Mouse (Mus musculus) MEL (cell line): ENCODE results near the gene BC037034. TPM values are rescaled to one million over a fixed set of nuclear protein-coding genes. Genes with fewer than 3 reads are reported as not detected.

Source experiments
- DNase-seq: peaks from one replicate; pipeline ENCODE4 v3.0.0; 2011; ENCODE audit warnings: low read depth, low spot score
- H3K27ac ChIP-seq: 2 replicates; pipeline ENCODE4 v1.5.1; 2012; ENCODE audit warnings: low read depth, mild to moderate bottlenecking, control low read depth, low read length, moderate library complexity; ENCODE audit not compliant: control insufficient read depth
- H3K27me3 ChIP-seq, 2 experiments: fragments of 150-350 bp in 1 of 2; sonication (generic) in 1 of 2; 2 replicates each; pipeline ENCODE4 v1.6.1; 2012; ENCODE audit warnings: low read length in 2 of 2, mild to moderate bottlenecking in 2 of 2, improper control_type of control experiment in 1 of 2, moderate library complexity in 1 of 2; ENCODE audit not compliant: insufficient read depth in 2 of 2, control insufficient read depth in 1 of 2
- H3K36me3 ChIP-seq, 2 experiments: 2 replicates each; pipeline ENCODE4 v1.6.1; 2012 to 2014; ENCODE audit warnings: low read length in 2 of 2, improper control_type of control experiment in 1 of 2, inconsistent platforms in 1 of 2, mild to moderate bottlenecking in 1 of 2; ENCODE audit not compliant: insufficient read depth in 2 of 2, control insufficient read depth in 1 of 2
- H3K4me1 ChIP-seq, 2 experiments: fragments of 150-350 bp in 1 of 2; sonication (generic) in 1 of 2; 2 replicates each; pipeline ENCODE4 v1.6.1; 2012; ENCODE audit warnings: low read length in 2 of 2, improper control_type of control experiment in 1 of 2, mild to moderate bottlenecking in 1 of 2; ENCODE audit not compliant: insufficient read depth in 2 of 2, control insufficient read depth in 1 of 2
- H3K4me3 ChIP-seq, 2 experiments: fragments of 150-350 bp in 1 of 2; sonication (generic) in 1 of 2; 2 replicates each; pipeline ENCODE4 v1.5.1; 2012; ENCODE audit warnings: low read depth in 2 of 2, low read length in 2 of 2, mild to moderate bottlenecking in 2 of 2, moderate library complexity in 2 of 2, control low read depth in 1 of 2, improper control_type of control experiment in 1 of 2; ENCODE audit not compliant: control insufficient read depth in 1 of 2, insufficient read depth in 1 of 2
- H3K79me2 ChIP-seq: 2 replicates; pipeline ENCODE4 v1.6.1; 2012; ENCODE audit warnings: mild to moderate bottlenecking, low read length, moderate library complexity; ENCODE audit not compliant: control insufficient read depth, poor library complexity, insufficient read depth
- H3K9ac ChIP-seq: 2 replicates; pipeline ENCODE4 v1.6.1; 2012; ENCODE audit warnings: low read depth, mild to moderate bottlenecking, control low read depth, low read length, moderate library complexity; ENCODE audit not compliant: control insufficient read depth, poor library complexity, severe bottlenecking
- H3K9me3 ChIP-seq: fragments of 150-350 bp; sonication (generic); replicated peaks from 2 replicates; pipeline ENCODE4 v1.6.1; 2012; ENCODE audit warnings: mild to moderate bottlenecking, low read length, improper control_type of control experiment, moderate library complexity; ENCODE audit not compliant: insufficient read depth
- BHLHE40 ChIP-seq: IDR thresholded peaks from 2 replicates; pipeline ENCODE4 v1.6.1; 2012; ENCODE audit warnings: low read depth, mild to moderate bottlenecking, inconsistent platforms, low read length, improper control_type of control experiment, borderline replicate concordance
- CHD1 ChIP-seq: IDR thresholded peaks from 2 replicates; pipeline ENCODE4 v1.6.1; 2012; ENCODE audit warnings: low read depth, mild to moderate bottlenecking, inconsistent platforms, low read length, improper control_type of control experiment
- CHD2 ChIP-seq: IDR thresholded peaks from 2 replicates; pipeline ENCODE4 v1.6.1; 2011; ENCODE audit warnings: low read length, improper control_type of control experiment
- ELF1 ChIP-seq: IDR thresholded peaks from 2 replicates; pipeline ENCODE4 v1.6.1; 2014; ENCODE audit warnings: low read depth, mild to moderate bottlenecking, inconsistent platforms, low read length, improper control_type of control experiment, moderate library complexity
- EP300 ChIP-seq, 2 experiments: IDR thresholded peaks; 2 replicates each; pipeline ENCODE4 v1.6.1; 2011; ENCODE audit warnings: improper control_type of control experiment in 2 of 2, low read length in 2 of 2, low read depth in 1 of 2, mild to moderate bottlenecking in 1 of 2
- ETS1 ChIP-seq: IDR thresholded peaks from 2 replicates; pipeline ENCODE4 v1.6.1; 2012; ENCODE audit warnings: low read depth, mild to moderate bottlenecking, inconsistent platforms, low read length, improper control_type of control experiment, moderate library complexity
- GABPA ChIP-seq: IDR thresholded peaks from 2 replicates; pipeline ENCODE4 v1.6.1; 2012; ENCODE audit warnings: low read depth, mild to moderate bottlenecking, inconsistent platforms, low read length, improper control_type of control experiment, moderate library complexity
- GATA1 ChIP-seq: IDR thresholded peaks from 2 replicates; pipeline ENCODE4 v1.6.1; 2011; ENCODE audit warnings: low read depth, low read length, improper control_type of control experiment
- JUND ChIP-seq: IDR thresholded peaks from 2 replicates; pipeline ENCODE4 v1.6.1; 2011; ENCODE audit warnings: low read depth, mild to moderate bottlenecking, improper control_type of control experiment, low read length
- KAT2A ChIP-seq: conservative IDR thresholded peaks from 2 replicates; pipeline ENCODE4 v1.6.1; 2012; ENCODE audit warnings: low read depth, low read length, improper control_type of control experiment, inconsistent platforms
- MAX ChIP-seq: IDR thresholded peaks from 2 replicates; pipeline ENCODE4 v1.6.1; 2011; ENCODE audit warnings: low read length, improper control_type of control experiment
- MEF2A ChIP-seq: IDR thresholded peaks from 2 replicates; pipeline ENCODE4 v1.6.1; 2014; ENCODE audit warnings: low read depth, mild to moderate bottlenecking, inconsistent platforms, low read length, improper control_type of control experiment; ENCODE audit not compliant: poor library complexity, insufficient replicate concordance, severe bottlenecking; ENCODE audit errors: extremely low read depth
- MXI1 ChIP-seq: IDR thresholded peaks from 2 replicates; pipeline ENCODE4 v1.6.1; 2011; ENCODE audit warnings: mild to moderate bottlenecking, low read depth, low read length, improper control_type of control experiment
- MYB ChIP-seq: IDR thresholded peaks from 2 replicates; pipeline ENCODE4 v1.6.1; 2011; ENCODE audit warnings: mild to moderate bottlenecking, low read depth, low read length, improper control_type of control experiment
- MYC ChIP-seq: IDR thresholded peaks from 2 replicates; pipeline ENCODE4 v1.6.1; 2011; ENCODE audit warnings: low read depth, mild to moderate bottlenecking, low read length, improper control_type of control experiment, moderate library complexity
- NELFE ChIP-seq: IDR thresholded peaks from 2 replicates; pipeline ENCODE4 v1.6.1; 2011; ENCODE audit warnings: low read depth, low read length, improper control_type of control experiment
- POLR2A ChIP-seq, 2 experiments: IDR thresholded peaks; 2 replicates each; pipeline ENCODE4 v1.6.1; 2011 to 2012; ENCODE audit warnings: low read length in 2 of 2, mild to moderate bottlenecking in 2 of 2, control low read depth in 1 of 2, improper control_type of control experiment in 1 of 2, low read depth in 1 of 2, moderate library complexity in 1 of 2; ENCODE audit not compliant: control insufficient read depth in 1 of 2, insufficient read depth in 1 of 2, poor library complexity in 1 of 2
- POLR2AphosphoS2 ChIP-seq: IDR thresholded peaks from 2 replicates; pipeline ENCODE4 v1.6.1; 2011; ENCODE audit warnings: low read length, improper control_type of control experiment
- RCOR1 ChIP-seq: IDR thresholded peaks from 2 replicates; pipeline ENCODE4 v1.6.1; 2012; ENCODE audit warnings: low read depth, mild to moderate bottlenecking, inconsistent platforms, low read length, improper control_type of control experiment
- SIN3A ChIP-seq: IDR thresholded peaks from 2 replicates; pipeline ENCODE4 v1.6.1; 2012; ENCODE audit warnings: low read length, improper control_type of control experiment, inconsistent platforms
- TAL1 ChIP-seq: IDR thresholded peaks from 2 replicates; pipeline ENCODE4 v1.6.1; 2012; ENCODE audit warnings: mild to moderate bottlenecking, inconsistent platforms, low read length, moderate library complexity, mixed read lengths
- TBP ChIP-seq: IDR thresholded peaks from 2 replicates; pipeline ENCODE4 v1.8.0; 2011; ENCODE audit warnings: low read depth, low read length, improper control_type of control experiment
- TCF12 ChIP-seq: IDR thresholded peaks from 2 replicates; pipeline ENCODE4 v1.6.1; 2014; ENCODE audit warnings: low read depth, mild to moderate bottlenecking, inconsistent platforms, low read length, improper control_type of control experiment, moderate library complexity
- UBTF ChIP-seq: IDR thresholded peaks from 2 replicates; pipeline ENCODE4 v1.6.1; 2012; ENCODE audit warnings: low read depth, mild to moderate bottlenecking, inconsistent platforms, low read length, improper control_type of control experiment, moderate library complexity, borderline replicate concordance; ENCODE audit not compliant: insufficient read depth
- USF2 ChIP-seq, 2 experiments: IDR thresholded peaks; 2 replicates each; pipeline ENCODE4 v1.6.1; 2011 to 2012; ENCODE audit warnings: improper control_type of control experiment in 2 of 2, low read length in 2 of 2, borderline replicate concordance in 1 of 2, inconsistent platforms in 1 of 2, low read depth in 1 of 2, mild to moderate bottlenecking in 1 of 2; ENCODE audit not compliant: insufficient read depth in 1 of 2
- ZKSCAN1 ChIP-seq: IDR thresholded peaks from 2 replicates; pipeline ENCODE4 v1.6.1; 2012; ENCODE audit warnings: low read depth, mild to moderate bottlenecking, inconsistent platforms, low read length, improper control_type of control experiment, moderate library complexity
- ZMIZ1 ChIP-seq: IDR thresholded peaks from 2 replicates; pipeline ENCODE4 v1.6.1; 2012; ENCODE audit warnings: low read depth, mild to moderate bottlenecking, inconsistent platforms, low read length, improper control_type of control experiment, moderate library complexity
- ZNF384 ChIP-seq: IDR thresholded peaks from 2 replicates; pipeline ENCODE4 v1.6.1; 2012; ENCODE audit warnings: low read depth, mild to moderate bottlenecking, inconsistent platforms, low read length, improper control_type of control experiment
- polyA plus RNA-seq, 2 experiments: library from polyadenylated mRNA; stranded (reverse) in 1 of 2; unstranded in 1 of 2; fragments of >175 nt in 1 of 2; fragments of >200 nt in 1 of 2; gene quantifications; 2 replicates each; pipeline versions ENCODE4 v1.2.1 to v1.2.4; 2012; ENCODE audit warnings: low replicate concordance in 2 of 2, low read depth in 1 of 2; ENCODE audit not compliant: insufficient read length in 2 of 2, insufficient read depth in 1 of 2, missing spikeins in 1 of 2
- total RNA-seq: library from RNA; depleted of rRNA; stranded (reverse); fragments of 300-350 nt; gene quantifications from 2 replicates; pipeline ENCODE4 v1.2.3, GENCODE M21; 2012

Gene BC037034
- total and polyA plus RNA-seq, 3 experiments: 35.6 to 59.1 TPM; not detected in 1

GRCm38 (mm10) chr5:138257585-138257978, 6.3 kb downstream of the BC037034 start:
- H3K79me2 ChIP-seq: peaks cover 30% of the 10 kb centered on the region
- H3K27ac ChIP-seq: peak overlapping the region; percentile 73
- peak; percentile 26 for DNase-seq
- H3K27me3 ChIP-seq: no peaks in the 10 kb centered on the region; a peak in 1 of 4 replicates
- H3K9ac ChIP-seq: peak overlapping the region; percentile 1; the same call in 1 of the 2 replicates
- no peak overlapping the region for H3K4me3 ChIP-seq
- TF ChIP-seq RCOR1: 0 out of 2 replicates have a peak, but pooled peaks have one; percentile 39
- TF ChIP-seq ZMIZ1: peak; percentile 61; the same call in 1 of the 2 replicates
- TF ChIP-seq UBTF: no peak
- TF ChIP-seq CHD1: peak; percentile 54; the same call in 1 of the 2 replicates
- TF ChIP-seq MXI1: no peak
- TF ChIP-seq NELFE: no peak
- peak in 1 of 2 experiments; percentile 21; a peak in 1 of 4 replicates for TF ChIP-seq EP300 (IDR thresholded peaks at IDR 0.05; ENCODE audit: low read depth in 1 of 2, low read length in 2 of 2)
- TF ChIP-seq POLR2AphosphoS2: peak; percentile 60
- H3K36me3 ChIP-seq: peaks cover 3 to 61% of the 10 kb centered on the region in 2 experiments; a peak in 3 of 4 replicates
- peaks cover 12 to 68% of the 10 kb centered on the region in 2 experiments for H3K4me1 ChIP-seq
- H3K9me3 ChIP-seq: no peaks in the 10 kb centered on the region

GRCm38 (mm10) chr5:138256966-138257584, 6.8 kb downstream of the BC037034 start:
- Histone ChIP-seq H3K4me1 (peaks cover 12 to 63% of the 10 kb centered on the region in 2 experiments), H3K36me3 (peaks cover 3 to 61% of the 10 kb centered on the region in 2 experiments; a peak in 3 of 4 replicates), H3K9me3 (no peaks in the 10 kb centered on the region), H3K27me3 (no peaks in the 10 kb centered on the region; a peak in 1 of 4 replicates), H3K9ac (peak overlapping the region; percentile 1; the same call in 1 of the 2 replicates), H3K79me2 (peaks cover 25% of the 10 kb centered on the region), H3K27ac (peak overlapping the region; percentile 73), H3K4me3 (no peak overlapping the region)
- TF ChIP-seq CHD1: peak; percentile 81; the same call in 1 of the 2 replicates
- TF ChIP-seq POLR2A (IDR thresholded peaks at IDR 0.05; ENCODE audit: control insufficient read depth in 1 of 2, insufficient read depth in 1 of 2, low read depth in 1 of 2, low read length in 2 of 2, poor library complexity in 1 of 2): peak in 1 of 2 experiments; percentile 38; a peak in 2 of 4 replicates
- TF ChIP-seq UBTF: no peak
- no peak for TF ChIP-seq JUND
- TF ChIP-seq MEF2A: no peak
- TF ChIP-seq TBP: peak; percentile 52; the same call in 1 of the 2 replicates
- no peak for TF ChIP-seq ELF1
- TF ChIP-seq MYB: no peak
- TF ChIP-seq KAT2A: no peak
- 0 out of 2 replicates have a peak, but pooled peaks have one; percentile 20 for TF ChIP-seq GATA1
- peak; percentile 30; the same call in 1 of the 2 replicates for TF ChIP-seq MAX
- peak; percentile 57 for TF ChIP-seq RCOR1
- TF ChIP-seq ETS1: peak; percentile 42; the same call in 1 of the 2 replicates
- TF ChIP-seq POLR2AphosphoS2: no peak; the same call in 1 of the 2 replicates
- no peak for TF ChIP-seq BHLHE40
- TF ChIP-seq MXI1: 0 out of 2 replicates have a peak, but pooled peaks have one; percentile 16
- TF ChIP-seq MYC: no peak
- TF ChIP-seq CHD2: no peak
- TF ChIP-seq TAL1: no peak; the same call in 1 of the 2 replicates
- TF ChIP-seq ZKSCAN1: no peak
- no peak for TF ChIP-seq GABPA
- TF ChIP-seq ZNF384: no peak
- no peak for TF ChIP-seq USF2 (IDR thresholded peaks at IDR 0.05; ENCODE audit: borderline replicate concordance in 1 of 2, insufficient read depth in 1 of 2, low read depth in 1 of 2, low read length in 2 of 2)
- no peak; the same call in 1 of the 2 replicates for TF ChIP-seq SIN3A
- peak; percentile 46 to 59; a peak in 3 of 4 replicates for TF ChIP-seq EP300 (IDR thresholded peaks at IDR 0.05; ENCODE audit: low read depth in 1 of 2, low read length in 2 of 2)
- TF ChIP-seq TCF12: no peak
- DNase-seq: peak; percentile 73
